Mouse (Mus musculus): ENCODE measurements at regions not wholly inside any gene's neighbourhood (a gene's known extent, or its start where the extent isn't known, plus 50 kb on each side); places are given as distances from the start of the nearest gene placed in this dataset.

DNA sequence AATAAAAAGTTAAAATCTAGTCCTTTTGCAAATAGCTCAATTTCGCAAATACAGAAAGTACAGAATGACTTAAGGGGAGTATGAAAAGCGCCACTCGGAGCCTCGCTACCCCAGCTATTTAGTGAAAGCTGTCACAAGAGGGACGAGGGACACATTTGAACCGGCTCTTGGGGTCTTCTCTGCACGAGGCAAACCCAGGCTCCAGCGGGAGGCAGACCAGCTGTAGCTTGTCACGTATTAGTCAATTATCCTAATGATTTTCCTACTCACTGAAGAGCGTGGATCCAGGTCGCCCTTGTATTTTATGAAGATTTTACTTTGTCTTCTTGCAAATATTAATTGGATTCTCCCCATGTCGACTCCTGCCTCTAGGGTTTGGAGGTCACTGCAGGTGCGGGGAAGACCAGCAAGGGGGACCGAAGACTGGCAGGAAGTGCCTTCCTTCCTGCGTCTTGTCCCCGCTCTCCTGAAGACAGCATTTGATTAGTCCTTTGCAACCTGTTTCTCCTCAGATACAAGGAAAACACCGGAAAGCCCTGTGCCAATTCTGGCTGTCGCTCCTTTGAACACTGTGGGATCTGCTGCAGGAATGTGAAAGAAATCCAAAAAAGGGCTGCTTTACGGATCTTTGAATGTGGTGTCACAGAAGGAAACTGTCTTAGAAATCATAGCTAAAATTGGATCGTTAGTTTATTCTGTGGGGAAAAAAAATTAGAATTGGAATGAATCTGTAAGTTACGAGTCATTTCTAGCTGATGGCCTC lies 209.1 kb downstream of the Etnk1 start:
- DNase-seq (no peak), ATAC-seq (no peak)
- no peak overlapping the region for H3K9ac ChIP-seq (replicated peaks)
- H3K36me3 ChIP-seq (replicated peaks; ENCODE audit: insufficient read depth, low read length), result no peaks in the 10 kb centered on the region
- no peaks in the 10 kb centered on the region for H3K9me3 ChIP-seq (ENCODE audit: low read length)
- H3K4me3 ChIP-seq (ENCODE audit: low read depth, low read length), result no peak overlapping the region
- no peaks in the 10 kb centered on the region for H3K4me1 ChIP-seq (ENCODE audit: insufficient read depth)
- H3K27me3 ChIP-seq (ENCODE audit: insufficient read depth, low read length), result no peaks in the 10 kb centered on the region
- no peak for TF ChIP-seq EP300 (IDR thresholded peaks at IDR 0.05; ENCODE audit: low read depth)
- TF ChIP-seq CTCF (IDR thresholded peaks at IDR 0.05; ENCODE audit: low read depth), result no peak
- WGBS (ENCODE audit: insufficient replicate concordance), result 70% methylated on average over 21 of the region's 21 CpGs
- no peak overlapping the region for H3K27ac ChIP-seq (ENCODE audit: low read depth)
- H3K4me2 ChIP-seq (ENCODE audit: low read depth, low read length), result no peak overlapping the region

DNA sequence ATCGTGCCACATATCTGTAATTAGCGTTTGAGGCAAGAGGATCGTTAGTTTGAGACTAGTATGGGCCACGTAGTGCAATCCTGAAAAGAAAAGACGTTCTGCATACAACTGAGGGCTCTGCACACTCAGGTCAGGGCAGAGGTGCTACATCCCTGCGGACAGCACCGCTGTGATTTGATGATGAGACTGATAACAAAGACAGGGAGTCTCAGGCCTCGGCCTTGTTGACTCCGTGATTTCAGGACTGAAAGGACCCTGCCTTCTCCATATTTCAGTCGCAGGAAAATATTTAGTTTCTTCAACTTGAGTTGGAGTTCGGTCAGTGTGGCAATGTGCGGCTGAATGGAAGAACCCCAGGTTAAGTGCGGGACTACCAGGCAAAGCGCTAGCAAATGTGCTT lies 210.1 kb downstream of the Etnk1 start:
- no peaks in the 10 kb centered on the region for H3K9me3 ChIP-seq (ENCODE audit: low read length)
- ATAC-seq, result no peak
- H3K36me3 ChIP-seq (replicated peaks; ENCODE audit: insufficient read depth, low read length), result no peaks in the 10 kb centered on the region
- 83% methylated on average over 14 of the region's 14 CpGs for WGBS (ENCODE audit: insufficient replicate concordance)
- H3K4me3 ChIP-seq (ENCODE audit: low read depth, low read length), result no peak overlapping the region
- DNase-seq, result no peak
- no peaks in the 10 kb centered on the region for H3K4me1 ChIP-seq (ENCODE audit: insufficient read depth)
- no peaks in the 10 kb centered on the region for H3K27me3 ChIP-seq (ENCODE audit: insufficient read depth, low read length)
- no peak overlapping the region for H3K4me2 ChIP-seq (ENCODE audit: low read depth, low read length)
- TF ChIP-seq EP300 (IDR thresholded peaks at IDR 0.05; ENCODE audit: low read depth) (no peak), CTCF (IDR thresholded peaks at IDR 0.05; ENCODE audit: low read depth) (no peak)
- no peak overlapping the region for H3K9ac ChIP-seq (replicated peaks)
- no peak overlapping the region for H3K27ac ChIP-seq (ENCODE audit: low read depth)

DNA sequence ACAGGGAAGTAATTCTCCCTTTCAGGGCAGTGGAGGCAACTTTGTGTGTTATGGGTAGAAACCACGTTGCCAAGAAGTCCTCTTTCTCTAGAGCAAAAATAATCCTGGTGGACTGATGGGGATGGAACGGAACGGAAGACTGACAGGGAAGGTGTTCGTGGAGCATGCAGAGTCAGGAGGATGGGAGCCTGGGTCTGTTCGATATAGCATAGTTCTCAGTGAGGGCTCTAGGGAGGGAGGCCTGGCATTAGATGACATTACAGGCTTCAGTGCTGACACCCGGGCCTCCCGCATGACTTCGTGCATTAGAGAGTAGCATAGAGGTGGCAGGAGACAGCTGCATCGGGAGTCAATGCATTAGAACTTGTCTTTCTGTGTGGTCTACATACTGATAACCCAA lies 211.1 kb downstream of the Etnk1 start:
- Histone ChIP-seq H3K27me3 (ENCODE audit: insufficient read depth, low read length) (no peaks in the 10 kb centered on the region), H3K4me3 (ENCODE audit: low read depth, low read length) (no peak overlapping the region), H3K9me3 (ENCODE audit: low read length) (no peaks in the 10 kb centered on the region), H3K36me3 (replicated peaks; ENCODE audit: insufficient read depth, low read length) (no peaks in the 10 kb centered on the region), H3K4me2 (ENCODE audit: low read depth, low read length) (no peak overlapping the region), H3K4me1 (ENCODE audit: insufficient read depth) (no peaks in the 10 kb centered on the region), H3K9ac (replicated peaks) (no peak overlapping the region), H3K27ac (ENCODE audit: low read depth) (no peak overlapping the region)
- WGBS (ENCODE audit: insufficient replicate concordance), result 89% methylated on average over 9 of the region's 9 CpGs
- ATAC-seq (no peak), DNase-seq (no peak)
- no peak for TF ChIP-seq CTCF (IDR thresholded peaks at IDR 0.05; ENCODE audit: low read depth)
- no peak for TF ChIP-seq EP300 (IDR thresholded peaks at IDR 0.05; ENCODE audit: low read depth)

DNA sequence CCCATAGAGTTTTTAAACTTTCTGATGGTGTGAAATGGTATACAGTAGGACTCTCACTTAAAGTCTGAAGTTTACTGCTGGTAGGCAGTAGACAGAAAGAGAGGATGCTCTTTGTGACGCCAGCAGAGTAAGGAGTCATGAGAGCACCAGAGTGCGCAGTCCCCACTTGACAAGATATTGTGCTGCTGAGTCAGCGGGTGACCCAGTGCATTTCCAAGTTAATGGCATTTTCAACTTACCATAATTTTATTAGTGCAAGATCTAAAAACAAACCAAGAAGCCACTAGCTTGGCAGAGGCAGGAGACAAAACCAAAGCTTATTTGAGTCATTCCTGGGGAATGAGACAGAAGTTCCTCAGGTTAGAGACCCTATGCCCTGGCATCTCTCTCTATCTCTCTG lies 213.5 kb downstream of the Etnk1 start:
- no peak overlapping the region for H3K4me2 ChIP-seq (ENCODE audit: low read depth, low read length)
- WGBS (ENCODE audit: insufficient replicate concordance), result 74% methylated on average over 3 of the region's 3 CpGs
- no peak overlapping the region for H3K4me3 ChIP-seq (ENCODE audit: low read depth, low read length)
- TF ChIP-seq CTCF (IDR thresholded peaks at IDR 0.05; ENCODE audit: low read depth) (no peak), EP300 (IDR thresholded peaks at IDR 0.05; ENCODE audit: low read depth) (no peak)
- H3K27ac ChIP-seq (ENCODE audit: low read depth), result no peak overlapping the region
- H3K9me3 ChIP-seq (ENCODE audit: low read length), result no peaks in the 10 kb centered on the region
- H3K36me3 ChIP-seq (replicated peaks; ENCODE audit: insufficient read depth, low read length), result no peaks in the 10 kb centered on the region
- no peak for DNase-seq
- H3K9ac ChIP-seq (replicated peaks), result no peak overlapping the region
- ATAC-seq, result no peak
- H3K4me1 ChIP-seq (ENCODE audit: insufficient read depth), result no peaks in the 10 kb centered on the region
- no peaks in the 10 kb centered on the region for H3K27me3 ChIP-seq (ENCODE audit: insufficient read depth, low read length)

DNA sequence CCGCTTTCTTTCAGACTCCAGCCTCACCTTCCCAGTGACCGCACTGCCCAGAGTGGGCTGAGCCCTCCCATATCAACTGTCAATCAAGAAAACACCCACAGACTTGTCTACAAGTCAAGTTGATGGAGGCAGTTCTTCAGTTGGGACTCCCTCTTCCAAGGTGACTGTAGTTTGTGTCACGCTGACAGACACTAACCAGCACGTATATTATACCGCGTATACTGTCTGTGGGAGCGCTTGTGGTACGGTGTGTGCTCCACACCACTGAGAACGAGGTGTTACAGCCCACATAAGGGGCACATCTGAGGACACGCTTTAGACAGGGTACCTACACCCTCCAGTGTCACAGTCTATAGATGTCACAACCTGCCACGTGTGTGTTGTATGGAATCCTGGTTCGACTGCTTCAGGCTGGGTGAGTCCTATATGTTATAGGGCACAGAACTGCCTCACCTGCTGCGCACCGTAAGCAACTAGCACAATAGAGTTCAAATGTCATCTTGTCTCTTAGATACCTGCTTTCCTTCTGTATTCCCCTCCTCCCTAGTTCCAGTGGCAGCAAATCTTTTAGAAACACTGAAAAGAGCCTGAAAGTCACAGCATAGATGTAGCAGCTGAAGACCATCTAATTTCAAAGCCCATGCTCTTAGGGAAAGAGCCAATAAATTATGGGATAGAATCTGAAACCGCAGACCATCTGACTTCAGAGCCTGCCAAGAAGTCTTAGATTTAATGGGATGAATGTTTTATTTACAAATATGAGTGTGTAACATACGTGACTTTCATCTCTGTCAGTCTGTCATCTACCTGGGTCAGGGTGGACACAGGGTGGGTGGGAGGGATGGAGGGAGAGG lies 219.8 kb downstream of the Etnk1 start:
- no peaks in the 10 kb centered on the region for H3K4me1 ChIP-seq (ENCODE audit: insufficient read depth)
- H3K36me3 ChIP-seq (replicated peaks; ENCODE audit: insufficient read depth, low read length), result no peaks in the 10 kb centered on the region
- H3K27me3 ChIP-seq (ENCODE audit: insufficient read depth, low read length), result no peaks in the 10 kb centered on the region
- H3K4me2 ChIP-seq (ENCODE audit: low read depth, low read length), result no peak overlapping the region
- H3K4me3 ChIP-seq (ENCODE audit: low read depth, low read length), result no peak overlapping the region
- no peak overlapping the region for H3K9ac ChIP-seq (replicated peaks)
- WGBS (ENCODE audit: insufficient replicate concordance), result 85% methylated on average over 16 of the region's 16 CpGs
- no peaks in the 10 kb centered on the region for H3K9me3 ChIP-seq (ENCODE audit: low read length)
- DNase-seq, result no peak
- no peak overlapping the region for H3K27ac ChIP-seq (ENCODE audit: low read depth)
- no peak for ATAC-seq
- TF ChIP-seq CTCF (IDR thresholded peaks at IDR 0.05; ENCODE audit: low read depth) (no peak), EP300 (IDR thresholded peaks at IDR 0.05; ENCODE audit: low read depth) (no peak)

DNA sequence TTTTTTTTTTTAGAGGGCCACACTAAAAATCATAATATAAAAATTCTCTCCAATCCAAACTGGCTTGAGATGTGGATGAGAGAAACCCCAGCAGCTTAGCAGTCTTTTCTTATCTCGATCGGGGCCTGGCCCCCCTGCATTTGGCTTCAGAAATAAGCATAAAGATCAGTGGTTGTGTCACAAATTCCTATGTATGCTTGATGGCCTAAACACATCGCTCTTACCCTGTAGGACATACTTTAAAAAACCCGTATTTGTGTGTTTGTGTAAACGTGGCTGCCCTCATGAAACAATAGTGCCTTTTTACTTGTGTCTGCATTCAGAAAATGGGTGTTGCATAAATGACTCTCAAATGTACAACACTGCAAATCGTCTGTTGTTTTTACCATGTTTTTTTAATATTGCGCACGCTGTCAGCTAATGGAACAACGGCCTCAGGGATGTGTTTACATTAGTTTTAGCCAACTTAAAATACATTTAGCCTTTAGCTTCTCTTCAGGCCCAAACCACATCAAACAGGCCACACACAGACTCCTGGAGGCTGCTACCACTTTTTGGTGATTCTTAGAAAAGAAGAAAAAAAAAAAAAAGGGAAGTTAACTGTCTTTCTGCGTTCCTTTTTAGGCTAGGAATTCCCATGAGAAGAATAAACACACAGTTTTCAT lies 226.7 kb downstream of the Etnk1 start:
- DNase-seq (no peak), ATAC-seq (no peak)
- H3K4me1 ChIP-seq (ENCODE audit: insufficient read depth), result no peaks in the 10 kb centered on the region
- H3K9me3 ChIP-seq (ENCODE audit: low read length), result no peaks in the 10 kb centered on the region
- H3K4me2 ChIP-seq (ENCODE audit: low read depth, low read length), result no peak overlapping the region
- TF ChIP-seq EP300 (IDR thresholded peaks at IDR 0.05; ENCODE audit: low read depth), result no peak
- WGBS (ENCODE audit: insufficient replicate concordance), result 59% methylated on average over 10 of the region's 10 CpGs
- H3K36me3 ChIP-seq (replicated peaks; ENCODE audit: insufficient read depth, low read length), result no peaks in the 10 kb centered on the region
- H3K9ac ChIP-seq (replicated peaks), result no peak overlapping the region
- no peaks in the 10 kb centered on the region for H3K27me3 ChIP-seq (ENCODE audit: insufficient read depth, low read length)
- H3K4me3 ChIP-seq (ENCODE audit: low read depth, low read length), result no peak overlapping the region
- no peak overlapping the region for H3K27ac ChIP-seq (ENCODE audit: low read depth)

All from liver, postnatal 0 days (tissue).